Mouse (Mus musculus) T-helper 17 cell (primary cell): ENCODE results near the gene Ppp2r5d.

Source experiments
- in situ Hi-C, 2 experiments: fragments of 300-600 bp; cut with MboI, MseI; formaldehyde crosslinking; loops; 1 replicate in 1 of 2; 2 replicates in 1 of 2; pipeline ENCODE4 v1.15.1; 2025; ENCODE audit warnings: high pct_unique_total_duplicates in 2 of 2

Ppp2r5d gene

DNA sequence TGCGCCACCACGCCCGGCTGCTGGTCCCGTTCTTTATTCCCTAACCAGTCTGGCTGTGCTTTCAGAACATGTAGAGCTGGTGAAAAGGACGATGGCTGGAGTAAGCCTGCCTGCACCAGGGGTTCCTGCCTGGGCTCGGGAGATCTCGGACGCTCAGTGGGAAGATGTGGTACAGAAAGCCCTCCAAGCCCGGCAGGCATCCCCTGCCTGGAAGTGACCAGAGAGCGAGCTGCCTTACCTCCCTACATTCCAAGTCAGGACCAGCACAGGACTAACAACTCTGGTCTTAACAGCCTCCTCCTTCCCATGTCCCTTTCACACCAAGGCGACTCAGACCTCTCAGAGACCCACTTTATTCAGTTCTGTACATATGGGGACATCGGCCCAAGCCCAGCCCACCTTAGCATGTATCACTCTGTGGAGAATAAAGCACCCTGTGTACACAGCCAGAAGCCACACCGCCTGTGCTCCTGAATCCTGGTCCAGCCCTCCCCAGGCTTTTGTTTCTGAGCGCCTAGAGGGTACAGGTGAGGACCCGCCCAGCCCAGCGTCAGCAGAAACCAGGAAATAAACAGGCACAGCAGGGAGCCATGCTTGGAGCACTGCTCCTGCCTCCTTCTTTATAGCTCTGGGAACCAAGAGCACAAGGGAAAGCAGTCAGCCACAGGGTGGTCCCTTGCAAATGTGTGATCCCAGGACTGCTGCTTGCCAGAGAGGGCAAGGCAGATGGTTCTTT, 22.1 kb downstream of the Ppp2r5d start:
- in situ Hi-C loops = no loop called here

DNA sequence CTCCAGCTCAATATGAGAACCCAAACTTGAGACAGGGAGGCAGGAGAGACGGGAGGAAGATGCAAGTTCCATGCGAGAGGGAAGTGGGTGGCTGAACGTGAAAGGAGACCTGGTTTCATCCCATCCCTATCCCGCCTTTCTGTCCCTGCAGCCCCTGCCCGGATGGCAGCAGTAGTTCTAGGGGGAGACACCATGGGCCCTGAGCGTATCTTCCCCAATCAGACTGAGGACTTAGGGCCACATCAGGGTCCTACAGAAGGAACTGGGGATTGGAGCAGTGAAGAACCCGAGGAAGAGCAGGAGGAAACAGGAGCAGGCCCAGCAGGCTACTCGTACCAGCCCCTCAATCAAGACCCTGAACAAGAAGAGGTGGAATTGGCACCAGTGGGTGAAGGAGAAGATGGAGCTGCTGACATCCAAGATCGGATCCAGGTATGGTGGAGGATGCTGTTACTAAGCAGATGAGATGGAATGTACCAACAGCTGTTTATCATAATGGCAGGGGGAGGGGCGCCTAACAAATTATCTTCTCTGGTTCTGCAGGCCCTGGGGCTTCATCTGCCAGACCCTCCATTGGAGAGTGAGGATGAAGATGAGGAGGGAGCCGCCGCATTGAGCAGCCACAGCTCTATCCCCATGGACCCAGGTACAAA, 23.3 kb downstream of the Ppp2r5d start:
- in situ Hi-C loops = no loop called here

DNA sequence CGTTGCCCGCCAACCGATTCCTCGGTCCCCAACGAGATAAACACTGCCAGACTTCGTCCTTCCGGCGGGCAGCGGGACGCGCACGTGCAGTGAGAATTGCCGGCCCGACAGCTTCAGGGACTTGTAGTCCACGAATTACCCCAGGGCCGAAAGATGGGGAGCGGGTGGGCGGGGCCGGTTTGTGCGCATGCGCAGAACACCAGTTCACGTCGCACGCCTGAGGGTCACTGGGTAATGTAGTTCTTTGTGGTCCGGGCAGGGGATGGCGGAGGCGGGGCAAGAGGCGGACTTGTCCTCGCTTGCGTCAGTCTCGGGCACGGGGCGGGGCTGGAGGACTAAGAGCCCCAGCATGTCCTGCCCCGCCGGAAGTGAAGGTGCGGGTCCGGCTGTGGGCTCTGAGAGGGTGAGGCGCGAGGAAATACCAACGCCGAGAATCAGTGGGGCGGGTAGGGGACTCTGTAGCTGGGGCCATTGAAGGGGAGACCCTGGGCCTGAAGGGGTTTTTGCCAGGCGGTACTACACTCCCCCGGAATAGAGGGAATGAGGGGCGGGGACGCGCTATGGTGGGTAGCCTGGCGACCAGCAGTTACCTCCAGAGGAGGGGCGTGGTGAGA, 24.0 kb downstream of the Ppp2r5d start, which contains the start of gene Klhdc3:
Klhdc3 (minus strand) TSS at position 155 of the 614 bp plus-strand sequence.
- in situ Hi-C loops = no loop called here

DNA sequence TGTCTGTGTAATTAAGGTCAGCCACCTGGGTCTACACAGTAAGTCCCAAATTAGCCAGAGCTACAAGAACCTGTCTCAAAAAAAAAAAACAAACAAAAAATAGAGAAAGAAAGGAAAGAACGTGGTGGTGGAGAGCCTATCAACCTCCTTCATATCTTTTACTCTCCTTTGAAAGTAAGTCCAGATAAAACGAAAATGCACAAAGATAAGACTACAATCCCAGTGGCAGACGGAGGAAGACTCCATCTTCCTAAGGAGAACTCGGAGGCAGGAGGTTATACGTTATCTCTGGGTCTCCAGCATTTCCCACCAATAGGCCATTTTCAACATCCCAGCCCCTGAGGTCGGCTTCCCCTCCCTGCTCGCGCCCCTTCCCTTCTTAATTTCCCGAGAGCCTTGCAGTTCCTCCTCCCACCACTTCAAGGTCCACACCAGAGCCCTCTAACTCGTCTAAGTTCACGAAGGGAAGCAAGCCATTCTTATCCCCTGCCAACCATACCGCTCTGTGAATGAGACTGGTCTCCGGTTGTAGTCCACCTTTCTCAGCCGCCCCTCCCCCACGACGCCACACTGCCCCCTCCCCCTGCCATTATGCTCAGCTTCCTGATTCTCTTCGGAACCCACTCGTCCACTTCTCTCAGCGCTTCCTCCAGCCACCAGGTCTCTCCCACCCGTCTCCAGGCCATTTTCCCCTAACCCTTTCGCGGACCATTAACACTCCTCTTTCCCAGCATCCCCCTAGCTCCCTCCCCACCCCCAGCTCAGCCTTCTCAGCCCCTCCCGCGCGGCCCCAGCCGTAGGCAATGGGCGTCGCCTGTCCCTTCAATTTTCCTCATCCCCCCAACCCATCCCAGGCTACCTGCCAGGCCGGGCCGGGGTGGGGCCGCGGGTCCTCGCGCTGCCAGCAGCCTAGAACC, 24.8 kb downstream of the Ppp2r5d start:
- in situ Hi-C loops = no loop called here

DNA sequence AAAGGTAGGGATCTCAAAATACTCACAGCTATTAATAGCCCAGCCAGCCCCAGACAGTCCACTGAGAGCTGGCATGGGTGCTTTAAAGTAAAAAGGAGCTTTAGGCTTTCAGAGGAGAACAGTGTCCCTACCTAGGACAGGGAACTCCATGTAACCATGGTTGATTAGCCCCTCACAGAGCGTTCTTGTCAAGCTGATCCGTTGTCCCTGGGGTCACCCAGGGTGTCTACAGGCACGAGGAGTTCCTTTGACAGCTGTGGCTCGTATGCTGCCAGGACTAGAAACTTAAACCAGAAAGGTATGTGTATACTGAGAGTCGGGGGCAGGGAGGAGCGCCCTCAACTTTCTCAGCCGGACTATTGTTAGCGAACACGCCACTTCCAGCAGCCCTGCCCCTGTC, 26.0 kb downstream of the Ppp2r5d start:
- in situ Hi-C loops = no loop called here

DNA sequence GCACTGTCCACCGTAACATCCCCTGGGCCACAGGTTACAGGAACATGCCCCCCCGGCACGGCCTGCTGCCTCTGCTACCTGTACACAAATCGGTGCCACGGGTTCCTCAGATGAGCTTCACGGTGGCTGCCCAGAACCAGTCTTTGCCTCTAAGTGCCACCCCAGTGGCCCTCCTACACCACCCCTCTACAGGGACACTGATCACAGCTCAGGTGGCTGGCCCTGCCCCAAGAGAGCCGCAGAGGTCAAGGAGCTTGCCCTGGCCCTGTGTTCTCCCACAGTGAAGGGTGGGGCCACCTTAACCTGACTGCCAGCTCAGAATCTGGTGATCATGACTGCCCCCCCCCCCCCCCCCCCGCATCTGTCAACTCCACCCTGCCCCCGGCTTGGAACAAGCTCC, 26.5 kb downstream of the Ppp2r5d start, which contains the start of gene Mea1:
Mea1 (plus strand) TSS at position 378 of the 400 bp plus-strand sequence.
- in situ Hi-C loops = no loop called here

GRCm38 (mm10) chr17:46674530-46675283, 30.2 kb downstream of the Ppp2r5d start:
- in situ Hi-C loops = no loop called here

GRCm38 (mm10) chr17:46673850-46674529, 30.9 kb downstream of the Ppp2r5d start, which contains the start of gene Rrp36:
Gene Rrp36 (minus strand): TSS chr17:46674352.
- in situ Hi-C loops = no loop called here

DNA sequence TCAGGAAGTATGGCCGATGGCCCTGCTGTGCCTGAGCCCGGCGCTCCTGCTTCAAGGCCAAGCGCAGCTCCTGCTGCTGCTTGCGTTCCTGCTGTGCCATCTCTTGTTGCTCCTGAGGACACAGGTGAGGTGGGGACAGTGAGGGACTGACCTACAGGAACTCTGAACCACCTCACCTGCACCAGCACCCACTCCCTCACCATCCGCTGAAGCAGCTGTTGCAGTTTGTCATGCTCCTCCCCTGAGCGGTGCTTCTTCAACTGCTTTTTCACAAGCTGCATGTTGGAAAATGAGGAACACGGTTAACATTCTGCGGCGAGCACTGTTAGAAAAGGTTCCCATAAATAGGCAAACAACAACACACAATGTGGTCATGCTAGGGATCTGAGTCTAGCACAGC, 35.0 kb downstream of the Ppp2r5d start:
- in situ Hi-C loops = loop anchor here in 1 of 2 experiments (10.0 kb wide), 1 partner anchor 55 kb away; the partner anchor contains the start of gene Gnmt

DNA sequence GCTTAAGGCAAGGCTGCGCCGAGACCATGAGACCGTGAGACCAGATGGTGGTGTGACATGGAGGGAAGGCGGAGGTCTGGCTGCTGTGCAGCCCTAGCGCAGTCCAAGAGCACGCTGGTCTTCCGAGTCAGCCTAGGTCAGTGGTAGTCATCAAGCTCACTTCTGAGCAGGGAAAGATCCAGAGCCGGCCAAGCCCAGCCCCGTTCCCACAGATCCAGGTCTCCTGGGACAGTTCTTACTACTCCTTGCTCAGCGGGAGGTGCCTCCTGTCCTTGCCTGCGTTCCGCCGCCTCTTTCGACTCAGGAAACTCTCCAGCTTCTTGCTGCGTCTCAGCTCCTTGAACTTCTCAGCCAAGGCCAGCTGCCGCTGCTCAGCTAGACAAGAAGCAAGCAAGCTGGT, 37.2 kb downstream of the Ppp2r5d start:
- in situ Hi-C loops = loop anchor here in 1 of 2 experiments (10.0 kb wide), 1 partner anchor 57 kb away; the partner anchor contains the start of gene Gnmt

GRCm38 (mm10) chr17:46662730-46663129, 42.2 kb downstream of the Ppp2r5d start:
- in situ Hi-C loops = loop anchor here in 1 of 2 experiments (10.0 kb wide), 1 partner anchor 62 kb away; the partner anchor contains the start of gene Gnmt

- in situ Hi-C loops = loop anchor here in 1 of 2 experiments (10.0 kb wide), 1 partner anchor 63 kb away; the partner anchor contains the start of gene Gnmt
Observed at GRCm38 (mm10) chr17:46661981-46662380, 42.9 kb downstream of the Ppp2r5d start.

- in situ Hi-C loops = loop anchor here in 1 of 2 experiments (10.0 kb wide), 1 partner anchor 63 kb away; the partner anchor contains the start of gene Gnmt
Observed at GRCm38 (mm10) chr17:46661351-46661750, 43.6 kb downstream of the Ppp2r5d start.

DNA sequence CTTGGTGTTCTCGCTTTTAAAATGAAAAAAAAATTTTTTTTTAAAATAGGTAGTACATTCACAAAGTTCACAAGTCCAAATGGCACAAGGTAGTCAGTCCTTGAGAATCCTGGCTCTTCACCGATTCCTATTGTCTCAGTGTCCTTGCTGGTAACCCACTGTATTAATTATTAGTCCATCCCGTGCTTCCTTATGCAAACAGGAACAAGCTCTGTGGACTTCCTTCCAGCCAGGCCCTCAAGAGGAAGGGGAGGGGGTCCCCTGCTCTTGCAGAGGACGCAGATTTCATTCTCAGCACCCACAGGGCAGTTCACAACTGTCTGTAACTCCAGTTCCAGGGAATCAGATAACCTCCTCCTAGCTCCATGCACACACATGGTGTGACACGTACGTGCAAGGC, 48.9 kb downstream of the Ppp2r5d start:
- in situ Hi-C loops = loop anchor here in 1 of 2 experiments (10.0 kb wide), 1 partner anchor 839 kb away; no protein-coding TSS in a partner anchor

GRCm38 (mm10) chr17:46651755-46652547, 53.0 kb downstream of the Ppp2r5d start:
- in situ Hi-C loops = loop anchor here in 1 of 2 experiments (10.0 kb wide), 1 partner anchor 843 kb away; no protein-coding TSS in a partner anchor

DNA sequence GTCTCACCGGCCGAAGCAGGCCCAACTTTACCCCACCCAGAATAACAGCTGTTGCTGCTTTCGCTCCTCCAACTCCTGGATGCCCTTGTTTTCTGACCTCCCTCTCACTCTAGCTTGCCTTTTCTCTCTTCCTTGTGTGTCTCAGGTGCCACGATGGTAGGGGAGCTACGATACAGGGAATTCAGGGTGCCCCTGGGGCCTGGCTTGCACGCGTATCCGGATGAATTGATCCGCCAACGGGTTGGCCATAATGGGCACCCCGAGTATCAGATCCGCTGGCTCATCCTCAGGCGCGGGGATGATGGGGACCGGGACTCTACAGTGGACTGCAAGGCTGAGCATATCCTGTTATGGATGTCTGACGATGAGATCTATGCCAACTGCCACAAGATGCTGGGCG, 53.6 kb downstream of the Ppp2r5d start:
- in situ Hi-C loops = loop anchor here in 1 of 2 experiments (10.0 kb wide), 1 partner anchor 844 kb away; no protein-coding TSS in a partner anchor

- in situ Hi-C loops = loop anchor here in 1 of 2 experiments (10.0 kb wide), 1 partner anchor 844 kb away; no protein-coding TSS in a partner anchor
Observed at GRCm38 (mm10) chr17:46650232-46651031, 54.5 kb downstream of the Ppp2r5d start, which contains the start of gene Cul7. Gene Cul7 (plus strand): TSS chr17:46650337.
